Mouse (Mus musculus) heart, postnatal 0 days (tissue): ENCODE measurements around the gene Nav1. TPM values are rescaled to one million over a fixed set of nuclear protein-coding genes. Genes with fewer than 3 reads are reported as not detected.

Source experiments
- ATAC-seq: fragments of 200-750 bp; cut with Nextera tagmentation; 2 replicates; pipeline ENCODE4 v1.8.0; 2017; ENCODE audit warnings: low read depth, moderate number of reproducible peaks, moderate library complexity; ENCODE audit not compliant: insufficient read depth
- DNase-seq: peaks from one replicate; pipeline ENCODE4 v3.0.0-alpha.2; 2016; ENCODE audit warnings: low spot score
- H3K27ac ChIP-seq: fragments of 300-500 bp; sonication (generic); 2 replicates; pipeline ENCODE4 v1.5.1; 2014; ENCODE audit warnings: low read depth, mild to moderate bottlenecking
- H3K27me3 ChIP-seq: fragments of 300-500 bp; sonication (generic); 2 replicates; pipeline ENCODE4 v1.6.1; 2014; ENCODE audit warnings: low read length, mixed read lengths; ENCODE audit not compliant: control insufficient read depth, insufficient read depth
- H3K36me3 ChIP-seq: fragments of 300-500 bp; sonication (generic); replicated peaks from 2 replicates; pipeline ENCODE4 v1.6.1; 2014; ENCODE audit warnings: low read length, mixed read lengths; ENCODE audit not compliant: control insufficient read depth, insufficient read depth
- H3K4me1 ChIP-seq: fragments of 300-500 bp; sonication (generic); 2 replicates; pipeline ENCODE4 v1.6.1; 2014; ENCODE audit warnings: antibody characterized with exemption; ENCODE audit not compliant: control insufficient read depth, insufficient read depth
- H3K4me2 ChIP-seq: fragments of 300-500 bp; sonication (generic); 2 replicates; pipeline ENCODE4 v1.6.1; 2014; ENCODE audit warnings: low read depth, mild to moderate bottlenecking, low read length, moderate library complexity
- H3K4me3 ChIP-seq: fragments of 300-500 bp; sonication (generic); 2 replicates; pipeline ENCODE4 v1.5.1; 2014; ENCODE audit warnings: low read depth, low read length
- H3K9ac ChIP-seq: fragments of 300-500 bp; sonication (generic); replicated peaks from 2 replicates; pipeline ENCODE4 v1.6.1; 2014; ENCODE audit warnings: low read depth, low read length, mixed read lengths
- H3K9me3 ChIP-seq: fragments of 300-500 bp; sonication (generic); replicated peaks from 2 replicates; pipeline ENCODE4 v1.6.1; 2016; ENCODE audit warnings: low read length; ENCODE audit not compliant: control insufficient read depth
- CTCF ChIP-seq: IDR thresholded peaks from 2 replicates; pipeline ENCODE4 v1.5.1; 2016; ENCODE audit warnings: antibody characterized with exemption, control low read depth, low read depth
- EP300 ChIP-seq: IDR thresholded peaks from 2 replicates; pipeline ENCODE4 v1.6.1; 2016; ENCODE audit warnings: antibody characterized with exemption, low read depth
- WGBS: fragments of 180-500 bp; shearing (Covaris S2); extraction: QIAGEN DNeasy Blood & Tissue Kit; methylation state at CpG from one replicate; pipeline ENCODE4 v1.1.7; 2014; 5-methylcytosine and 5-hydroxymethylcytosine counted together
- polyA plus RNA-seq: library from polyadenylated mRNA; unstranded; fragments of >200 nt; fragmentation: Nextera tagmentation; extraction: Ambion mirVana; gene quantifications from 2 replicates; pipeline ENCODE4 v1.2.1, GENCODE M21; 2015
- total RNA-seq: library from RNA; depleted of rRNA; stranded (reverse); fragments of >200 nt; gene quantifications from 2 replicates; pipeline ENCODE4 v1.2.3, GENCODE M21; 2014; ENCODE audit warnings: low replicate concordance

The Nav1 gene
- total and polyA plus RNA-seq, 2 experiments from 2014 or later: 10.3 to 29.9 TPM

- WGBS: 61% methylated on average over 11 of the region's 11 CpGs
- no peak overlapping the region for H3K27ac ChIP-seq
- H3K4me2 ChIP-seq: no peak overlapping the region
- no peak for DNase-seq
- H3K27me3 ChIP-seq: no peaks in the 10 kb centered on the region
- no peaks in the 10 kb centered on the region for H3K9me3 ChIP-seq
- no peak for TF ChIP-seq EP300
- TF ChIP-seq CTCF: no peak
- H3K4me1 ChIP-seq: peaks cover 2% of the 10 kb centered on the region
- 0 out of 2 replicates have a peak, but pooled peaks cover 15% of the 10 kb centered on the region for H3K36me3 ChIP-seq
- H3K4me3 ChIP-seq: no peak overlapping the region
- ATAC-seq: no peak
- H3K9ac ChIP-seq: no peak overlapping the region
Observed at GRCm38 (mm10) chr1:135603121-135603870, 3.8 kb downstream of the Nav1 start.

GRCm38 (mm10) chr1:135600023-135601005, 6.8 kb downstream of the Nav1 start:
- peaks cover 2% of the 10 kb centered on the region for H3K4me1 ChIP-seq
- DNase-seq: peak; percentile 42
- 0 out of 2 replicates have a peak, but pooled peaks cover 12% of the 10 kb centered on the region for H3K36me3 ChIP-seq
- H3K9me3 ChIP-seq: no peaks in the 10 kb centered on the region
- 59% methylated on average over 15 of the region's 15 CpGs for WGBS
- TF ChIP-seq EP300 (no peak), CTCF (no peak)
- H3K4me3 ChIP-seq: no peak overlapping the region
- ATAC-seq: peak; percentile 71
- H3K9ac ChIP-seq: no peak overlapping the region
- H3K27ac ChIP-seq: no peak overlapping the region
- no peak overlapping the region for H3K4me2 ChIP-seq
- H3K27me3 ChIP-seq: no peaks in the 10 kb centered on the region

- 0 out of 2 replicates have a peak, but pooled peaks cover 12% of the 10 kb centered on the region for H3K36me3 ChIP-seq
- WGBS: 83% methylated on average over 8 of the region's 8 CpGs
- ATAC-seq: no peak
Observed at GRCm38 (mm10) chr1:135598251-135598879, 8.7 kb downstream of the Nav1 start.

GRCm38 (mm10) chr1:135594279-135594903, 12.7 kb downstream of the Nav1 start:
- no peak for ATAC-seq
- H3K4me2 ChIP-seq: no peak overlapping the region
- WGBS: 58% methylated on average over 9 of the region's 9 CpGs

More at GRCm38 (mm10) chr1:135598251-135598879, 8.7 kb downstream of the Nav1 start:
- peaks cover 2% of the 10 kb centered on the region for H3K4me1 ChIP-seq
- no peaks in the 10 kb centered on the region for H3K27me3 ChIP-seq
- TF ChIP-seq CTCF: no peak
- TF ChIP-seq EP300: no peak
- no peak overlapping the region for H3K27ac ChIP-seq
- no peak overlapping the region for H3K4me3 ChIP-seq
- no peaks in the 10 kb centered on the region for H3K9me3 ChIP-seq
- DNase-seq: no peak
- H3K4me2 ChIP-seq: no peak overlapping the region
- no peak overlapping the region for H3K9ac ChIP-seq

More at GRCm38 (mm10) chr1:135594279-135594903, 12.7 kb downstream of the Nav1 start:
- TF ChIP-seq EP300 (no peak), CTCF (no peak)
- Histone ChIP-seq H3K27me3 (no peaks in the 10 kb centered on the region), H3K36me3 (0 out of 2 replicates have a peak, but pooled peaks cover 8% of the 10 kb centered on the region), H3K4me3 (no peak overlapping the region), H3K9ac (no peak overlapping the region), H3K4me1 (no peaks in the 10 kb centered on the region; the same call in 1 of the 2 replicates), H3K27ac (no peak overlapping the region), H3K9me3 (no peaks in the 10 kb centered on the region)
- DNase-seq: no peak
